Mouse (Mus musculus): ENCODE measurements at regions not wholly inside any gene's neighbourhood (a gene's known extent, or its start where the extent isn't known, plus 50 kb on each side); places are given as distances from the start of the nearest gene placed in this dataset.
A peak's percentile ranks its signal among the peaks of the same experiment; 100 is the strongest.

DNA sequence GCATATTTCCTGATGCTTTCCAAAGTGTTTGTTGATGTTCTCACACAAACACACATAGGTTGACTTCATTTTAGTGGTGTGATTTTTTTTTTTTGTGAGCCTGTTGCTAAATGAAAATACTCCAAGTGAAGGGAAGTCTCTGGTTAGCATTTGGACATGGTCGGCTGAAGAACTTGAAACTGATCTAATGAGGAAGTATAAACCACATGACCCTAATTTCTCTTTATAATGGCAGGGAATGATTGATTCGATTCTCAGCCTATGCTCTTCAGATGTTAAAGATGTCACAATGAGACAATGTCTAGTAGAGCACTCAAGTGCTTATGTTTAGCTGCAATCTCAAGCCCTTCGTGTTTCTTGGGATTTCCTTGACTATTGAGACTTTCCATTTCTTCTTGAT lies 372.1 kb downstream of the Ankrd50 start:
- H3K27ac ChIP-seq (ENCODE audit: low read depth), result no peak overlapping the region
- TF ChIP-seq CTCF (IDR thresholded peaks at IDR 0.05; ENCODE audit: low read depth), result no peak
- no peaks in the 10 kb centered on the region for H3K4me1 ChIP-seq (ENCODE audit: insufficient read depth)
- H3K4me3 ChIP-seq (ENCODE audit: low read depth, low read length), result no peak overlapping the region
- H3K9me3 ChIP-seq (ENCODE audit: low read depth, low read length), result no peaks in the 10 kb centered on the region
- H3K27me3 ChIP-seq (ENCODE audit: insufficient read depth, low read length), result no peaks in the 10 kb centered on the region
- no peaks in the 10 kb centered on the region for H3K36me3 ChIP-seq (ENCODE audit: insufficient read depth)
- DNase-seq (no peak), ATAC-seq (ENCODE audit: insufficient read depth) (no peak)
- no peak overlapping the region for H3K9ac ChIP-seq
- no peak overlapping the region for H3K4me2 ChIP-seq
- WGBS, result 79% methylated on average over 3 of the region's 3 CpGs

DNA sequence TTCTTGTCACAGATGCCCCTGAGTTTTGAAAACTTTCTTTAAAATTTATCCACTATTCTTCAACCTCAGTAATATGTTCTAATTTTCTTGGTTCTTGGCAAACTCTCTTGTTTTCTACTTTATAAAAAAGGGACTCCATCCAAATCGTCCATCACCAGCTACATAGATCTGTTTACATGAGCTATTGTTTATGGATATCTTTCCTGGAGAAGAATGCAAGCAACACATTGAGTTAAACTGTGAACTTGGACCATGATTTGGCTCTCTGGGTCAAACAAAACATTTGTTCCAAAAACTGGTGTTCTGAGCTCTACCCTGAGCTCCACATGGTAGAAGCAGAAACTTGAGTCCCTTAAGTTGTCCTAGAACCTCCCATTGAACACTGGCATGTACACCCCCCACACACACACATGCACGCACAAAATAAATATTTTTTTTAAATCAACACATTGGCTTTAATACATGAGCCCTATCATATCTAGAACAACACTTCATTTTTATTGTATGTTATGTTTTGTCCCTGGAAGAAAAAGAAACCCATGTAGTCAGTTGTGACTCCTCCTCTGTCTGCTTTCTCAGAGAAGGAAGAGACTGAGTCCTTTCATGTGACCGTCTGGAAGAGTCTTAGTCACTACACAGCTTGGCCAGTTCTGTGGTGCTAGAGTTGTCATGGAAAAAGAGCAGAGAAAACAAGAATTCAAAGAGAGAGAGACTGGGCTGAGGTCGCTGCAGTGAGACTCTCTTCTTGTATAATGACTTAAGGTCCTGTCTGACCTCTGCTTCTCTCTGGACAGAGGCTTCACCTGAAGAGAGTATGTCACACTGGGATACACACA lies 379.4 kb downstream of the Ankrd50 start:
- H3K4me2 ChIP-seq, result no peak overlapping the region
- H3K4me1 ChIP-seq (ENCODE audit: insufficient read depth), result no peaks in the 10 kb centered on the region
- 0 out of 2 replicates have a peak, but pooled peaks have one; percentile 28 for ATAC-seq (ENCODE audit: insufficient read depth)
- peak; percentile 41 for DNase-seq
- H3K9me3 ChIP-seq (ENCODE audit: low read depth, low read length), result no peaks in the 10 kb centered on the region
- H3K27ac ChIP-seq (ENCODE audit: low read depth), result no peak overlapping the region
- 60% methylated on average over 4 of the region's 4 CpGs for WGBS
- no peak for TF ChIP-seq CTCF (IDR thresholded peaks at IDR 0.05; ENCODE audit: low read depth)
- H3K9ac ChIP-seq, result no peak overlapping the region
- no peak overlapping the region for H3K4me3 ChIP-seq (ENCODE audit: low read depth, low read length)
- H3K27me3 ChIP-seq (ENCODE audit: insufficient read depth, low read length), result no peaks in the 10 kb centered on the region
- no peaks in the 10 kb centered on the region for H3K36me3 ChIP-seq (ENCODE audit: insufficient read depth)

DNA sequence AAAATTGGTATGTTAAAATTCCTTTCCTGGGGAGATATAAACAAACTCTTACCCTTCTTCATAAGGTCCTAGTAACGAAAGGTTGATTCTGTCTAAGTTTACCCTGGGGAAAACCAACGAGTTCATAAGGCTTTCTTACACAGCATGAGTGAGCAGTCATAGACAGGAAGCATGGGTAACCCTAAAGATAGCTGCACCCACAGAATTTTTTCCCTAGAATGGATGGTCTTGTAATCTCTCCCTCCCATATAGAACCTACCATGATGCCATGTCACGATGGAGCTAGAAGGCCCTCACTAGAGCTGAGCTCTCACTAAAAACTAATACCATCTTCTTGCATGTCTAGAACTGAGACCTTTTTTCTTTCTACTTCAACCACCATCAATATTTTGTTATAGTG lies 380.1 kb upstream of the Gm5148 start:
- Histone ChIP-seq H3K9ac (no peak overlapping the region), H3K4me2 (no peak overlapping the region), H3K36me3 (ENCODE audit: insufficient read depth) (no peaks in the 10 kb centered on the region), H3K4me3 (ENCODE audit: low read depth, low read length) (no peak overlapping the region), H3K9me3 (ENCODE audit: low read depth, low read length) (no peaks in the 10 kb centered on the region), H3K27me3 (ENCODE audit: insufficient read depth, low read length) (no peaks in the 10 kb centered on the region), H3K4me1 (ENCODE audit: insufficient read depth) (no peaks in the 10 kb centered on the region), H3K27ac (ENCODE audit: low read depth) (no peak overlapping the region)
- ATAC-seq (ENCODE audit: insufficient read depth) (no peak), DNase-seq (no peak)
- TF ChIP-seq CTCF (IDR thresholded peaks at IDR 0.05; ENCODE audit: low read depth), result no peak
- 77% methylated on average over 3 of the region's 3 CpGs for WGBS

DNA sequence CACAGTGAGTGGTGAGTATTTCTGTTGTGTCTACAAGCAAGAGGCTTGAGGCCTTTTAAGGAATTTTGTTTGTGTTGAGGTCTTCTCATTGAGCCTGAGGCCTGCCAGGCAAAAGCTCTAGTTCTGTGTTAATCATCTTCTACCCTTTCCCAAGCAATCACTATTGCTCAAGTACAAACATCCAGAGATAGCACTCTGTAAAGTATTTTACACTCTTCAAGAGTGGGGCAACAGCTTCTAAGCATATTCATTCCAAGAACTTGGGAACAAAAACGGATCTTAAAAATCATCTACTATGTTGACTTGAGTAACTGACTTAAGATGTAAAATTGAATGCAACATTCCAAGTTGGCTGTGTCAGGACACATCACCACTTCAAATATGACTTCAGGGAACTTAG lies 378.7 kb upstream of the Gm5148 start:
- Histone ChIP-seq H3K9me3 (ENCODE audit: low read depth, low read length) (no peaks in the 10 kb centered on the region), H3K36me3 (ENCODE audit: insufficient read depth) (no peaks in the 10 kb centered on the region), H3K27me3 (ENCODE audit: insufficient read depth, low read length) (no peaks in the 10 kb centered on the region), H3K27ac (ENCODE audit: low read depth) (no peak overlapping the region), H3K4me1 (ENCODE audit: insufficient read depth) (no peaks in the 10 kb centered on the region), H3K4me2 (no peak overlapping the region), H3K4me3 (ENCODE audit: low read depth, low read length) (no peak overlapping the region), H3K9ac (no peak overlapping the region)
- ATAC-seq (ENCODE audit: insufficient read depth) (no peak), DNase-seq (no peak)
- TF ChIP-seq CTCF (IDR thresholded peaks at IDR 0.05; ENCODE audit: low read depth), result no peak
- WGBS, result 74% methylated on average over 1 of the region's 1 CpGs

- no peaks in the 10 kb centered on the region for H3K36me3 ChIP-seq (ENCODE audit: insufficient read depth)
- no peak for ATAC-seq (ENCODE audit: insufficient read depth)
- WGBS, result 66% methylated on average over 1 of the region's 1 CpGs
Observed at GRCm38 (mm10) chr3:38102181-38102580, 377.9 kb upstream of the Gm5148 start.

GRCm38 (mm10) chr3:38094370-38094979 lies 370.2 kb upstream of the Gm5148 start:
- no peaks in the 10 kb centered on the region for H3K9me3 ChIP-seq (ENCODE audit: low read depth, low read length)
- ATAC-seq (ENCODE audit: insufficient read depth), result no peak
- no peak overlapping the region for H3K4me3 ChIP-seq (ENCODE audit: low read depth, low read length)
- no peak overlapping the region for H3K27ac ChIP-seq (ENCODE audit: low read depth)
- no peaks in the 10 kb centered on the region for H3K36me3 ChIP-seq (ENCODE audit: insufficient read depth)
- no peaks in the 10 kb centered on the region for H3K4me1 ChIP-seq (ENCODE audit: insufficient read depth)
- no peak overlapping the region for H3K9ac ChIP-seq
- H3K27me3 ChIP-seq (ENCODE audit: insufficient read depth, low read length), result no peaks in the 10 kb centered on the region
- 65% methylated on average over 7 of the region's 7 CpGs for WGBS
- peak; percentile 31 for TF ChIP-seq CTCF (IDR thresholded peaks at IDR 0.05; ENCODE audit: low read depth)
- no peak for DNase-seq
- no peak overlapping the region for H3K4me2 ChIP-seq

More at GRCm38 (mm10) chr3:38102181-38102580, 377.9 kb upstream of the Gm5148 start:
- TF ChIP-seq CTCF (IDR thresholded peaks at IDR 0.05; ENCODE audit: low read depth), result no peak
- H3K4me3 ChIP-seq (ENCODE audit: low read depth, low read length), result no peak overlapping the region
- DNase-seq, result no peak
- no peaks in the 10 kb centered on the region for H3K4me1 ChIP-seq (ENCODE audit: insufficient read depth)
- no peaks in the 10 kb centered on the region for H3K9me3 ChIP-seq (ENCODE audit: low read depth, low read length)
- no peaks in the 10 kb centered on the region for H3K27me3 ChIP-seq (ENCODE audit: insufficient read depth, low read length)
- H3K9ac ChIP-seq, result no peak overlapping the region
- H3K4me2 ChIP-seq, result no peak overlapping the region
- no peak overlapping the region for H3K27ac ChIP-seq (ENCODE audit: low read depth)

- ATAC-seq (ENCODE audit: insufficient read depth), result no peak
- DNase-seq, result no peak
- H3K4me2 ChIP-seq, result no peak overlapping the region
- H3K27me3 ChIP-seq (ENCODE audit: insufficient read depth, low read length), result no peaks in the 10 kb centered on the region
- 43% methylated on average over 6 of the region's 6 CpGs for WGBS
- H3K36me3 ChIP-seq (ENCODE audit: insufficient read depth), result no peaks in the 10 kb centered on the region
- no peak overlapping the region for H3K27ac ChIP-seq (ENCODE audit: low read depth)
- H3K4me3 ChIP-seq (ENCODE audit: low read depth, low read length), result no peak overlapping the region
- no peak for TF ChIP-seq CTCF (IDR thresholded peaks at IDR 0.05; ENCODE audit: low read depth)
- no peaks in the 10 kb centered on the region for H3K4me1 ChIP-seq (ENCODE audit: insufficient read depth)
- H3K9ac ChIP-seq, result no peak overlapping the region
- no peaks in the 10 kb centered on the region for H3K9me3 ChIP-seq (ENCODE audit: low read depth, low read length)
Observed at GRCm38 (mm10) chr3:38084548-38084947, 360.3 kb upstream of the Gm5148 start.
